Mouse (Mus musculus): ENCODE data around the gene Gm26727. TPM values are rescaled to one million over a fixed set of nuclear protein-coding genes. Genes with fewer than 3 reads are reported as not detected.

The Gm26727 gene
- polyA plus RNA-seq, 1 experiment from 2014 or later, result not detected

Other genes starting within 250 kb of the Gm26727 start
- not detected in 2 replicates for gene Gm21830, start 19.5 kb downstream of the Gm26727 start, polyA plus RNA-seq (2015; fragmentation: Nextera tagmentation; extraction: Ambion mirVana)
- gene Xirp2, start 12.8 kb upstream of the Gm26727 start, polyA plus RNA-seq (2015; fragmentation: Nextera tagmentation; extraction: Ambion mirVana), result 0.01 TPM in 1 of 2 replicates, not detected in the other
- gene B3galt1, start 132.7 kb upstream of the Gm26727 start, polyA plus RNA-seq (2015; fragmentation: Nextera tagmentation; extraction: Ambion mirVana), result 2.7 and 2.9 TPM in 2 replicates

Data from lung, embryonic 15.5 days (tissue).